Mouse (Mus musculus): ENCODE measurements around the gene Rgs7. TPM values are rescaled to one million over a fixed set of nuclear protein-coding genes. Genes with fewer than 3 reads are reported as not detected.

Gene Rgs7
- polyA plus RNA-seq, 1 experiment, result not detected

GRCm38 (mm10) chr1:175079819-175080608 lies 412.3 kb downstream of the Rgs7 start:
- no peaks in the 10 kb centered on the region for H3K9me3 ChIP-seq (replicated peaks; ENCODE audit: control insufficient read depth, insufficient read depth, low read length, poor library complexity, severe bottlenecking)
- H3K9ac ChIP-seq (ENCODE audit: low read depth, poor library complexity, severe bottlenecking), result no peak overlapping the region
- H3K36me3 ChIP-seq (ENCODE audit: control insufficient read depth, insufficient read depth, low read length, poor library complexity, severe bottlenecking), result no peaks in the 10 kb centered on the region
- no peaks in the 10 kb centered on the region for H3K4me1 ChIP-seq (ENCODE audit: control insufficient read depth, insufficient read depth, low read length)
- H3K27ac ChIP-seq (ENCODE audit: insufficient read depth, low read length), result no peak overlapping the region
- no peak for TF ChIP-seq POLR2A (IDR thresholded peaks at IDR 0.05; ENCODE audit: insufficient read depth, low read length)
- no peak for TF ChIP-seq CTCF (IDR thresholded peaks at IDR 0.05; ENCODE audit: low read depth, low read length)
- no peak for TF ChIP-seq EP300 (IDR thresholded peaks at IDR 0.05; ENCODE audit: insufficient read depth, low read depth, low read length)
- H3K4me3 ChIP-seq (ENCODE audit: low read depth, low read length), result no peak overlapping the region
- H3K27me3 ChIP-seq (ENCODE audit: control insufficient read depth, insufficient read depth, low read length, poor library complexity, severe bottlenecking), result no peaks in the 10 kb centered on the region

- Histone ChIP-seq H3K27me3 (ENCODE audit: control insufficient read depth, insufficient read depth, low read length, poor library complexity, severe bottlenecking) (no peaks in the 10 kb centered on the region), H3K9me3 (replicated peaks; ENCODE audit: control insufficient read depth, insufficient read depth, low read length, poor library complexity, severe bottlenecking) (no peaks in the 10 kb centered on the region), H3K4me3 (ENCODE audit: low read depth, low read length) (no peak overlapping the region), H3K9ac (ENCODE audit: low read depth, poor library complexity, severe bottlenecking) (no peak overlapping the region), H3K4me1 (ENCODE audit: control insufficient read depth, insufficient read depth, low read length) (no peaks in the 10 kb centered on the region), H3K36me3 (ENCODE audit: control insufficient read depth, insufficient read depth, low read length, poor library complexity, severe bottlenecking) (no peaks in the 10 kb centered on the region), H3K27ac (ENCODE audit: insufficient read depth, low read length) (no peak overlapping the region)
- TF ChIP-seq POLR2A (IDR thresholded peaks at IDR 0.05; ENCODE audit: insufficient read depth, low read length) (no peak), EP300 (IDR thresholded peaks at IDR 0.05; ENCODE audit: insufficient read depth, low read depth, low read length) (no peak), CTCF (IDR thresholded peaks at IDR 0.05; ENCODE audit: low read depth, low read length) (no peak)
Observed at GRCm38 (mm10) chr1:175073500-175074232, 418.6 kb downstream of the Rgs7 start.

GRCm38 (mm10) chr1:175069758-175070290 lies 422.5 kb downstream of the Rgs7 start:
- Histone ChIP-seq H3K9ac (ENCODE audit: low read depth, poor library complexity, severe bottlenecking) (no peak overlapping the region), H3K9me3 (replicated peaks; ENCODE audit: control insufficient read depth, insufficient read depth, low read length, poor library complexity, severe bottlenecking) (no peaks in the 10 kb centered on the region), H3K4me1 (ENCODE audit: control insufficient read depth, insufficient read depth, low read length) (no peaks in the 10 kb centered on the region), H3K36me3 (ENCODE audit: control insufficient read depth, insufficient read depth, low read length, poor library complexity, severe bottlenecking) (no peaks in the 10 kb centered on the region), H3K4me3 (ENCODE audit: low read depth, low read length) (no peak overlapping the region), H3K27me3 (ENCODE audit: control insufficient read depth, insufficient read depth, low read length, poor library complexity, severe bottlenecking) (no peaks in the 10 kb centered on the region), H3K27ac (ENCODE audit: insufficient read depth, low read length) (no peak overlapping the region)
- TF ChIP-seq EP300 (IDR thresholded peaks at IDR 0.05; ENCODE audit: insufficient read depth, low read depth, low read length) (no peak), POLR2A (IDR thresholded peaks at IDR 0.05; ENCODE audit: insufficient read depth, low read length) (no peak)

- Histone ChIP-seq H3K4me3 (ENCODE audit: low read depth, low read length) (no peak overlapping the region), H3K4me1 (ENCODE audit: control insufficient read depth, insufficient read depth, low read length) (no peaks in the 10 kb centered on the region), H3K27ac (ENCODE audit: insufficient read depth, low read length) (no peak overlapping the region), H3K36me3 (ENCODE audit: control insufficient read depth, insufficient read depth, low read length, poor library complexity, severe bottlenecking) (no peaks in the 10 kb centered on the region), H3K9me3 (replicated peaks; ENCODE audit: control insufficient read depth, insufficient read depth, low read length, poor library complexity, severe bottlenecking) (peaks cover 8% of the 10 kb centered on the region), H3K9ac (ENCODE audit: low read depth, poor library complexity, severe bottlenecking) (no peak overlapping the region), H3K27me3 (ENCODE audit: control insufficient read depth, insufficient read depth, low read length, poor library complexity, severe bottlenecking) (no peaks in the 10 kb centered on the region)
- no peak for TF ChIP-seq POLR2A (IDR thresholded peaks at IDR 0.05; ENCODE audit: insufficient read depth, low read length)
- no peak for TF ChIP-seq EP300 (IDR thresholded peaks at IDR 0.05; ENCODE audit: insufficient read depth, low read depth, low read length)
- no peak for TF ChIP-seq CTCF (IDR thresholded peaks at IDR 0.05; ENCODE audit: low read depth, low read length)
Observed at GRCm38 (mm10) chr1:175049121-175049520, 443.2 kb downstream of the Rgs7 start.

- peaks cover 20% of the 10 kb centered on the region for H3K9me3 ChIP-seq (replicated peaks; ENCODE audit: control insufficient read depth, insufficient read depth, low read length, poor library complexity, severe bottlenecking)
- H3K27ac ChIP-seq (ENCODE audit: insufficient read depth, low read length), result no peak overlapping the region
- no peak for TF ChIP-seq CTCF (IDR thresholded peaks at IDR 0.05; ENCODE audit: low read depth, low read length)
- TF ChIP-seq POLR2A (IDR thresholded peaks at IDR 0.05; ENCODE audit: insufficient read depth, low read length), result no peak
- H3K4me1 ChIP-seq (ENCODE audit: control insufficient read depth, insufficient read depth, low read length), result no peaks in the 10 kb centered on the region
- no peaks in the 10 kb centered on the region for H3K36me3 ChIP-seq (ENCODE audit: control insufficient read depth, insufficient read depth, low read length, poor library complexity, severe bottlenecking)
- H3K9ac ChIP-seq (ENCODE audit: low read depth, poor library complexity, severe bottlenecking), result no peak overlapping the region
- H3K27me3 ChIP-seq (ENCODE audit: control insufficient read depth, insufficient read depth, low read length, poor library complexity, severe bottlenecking), result no peaks in the 10 kb centered on the region
- no peak overlapping the region for H3K4me3 ChIP-seq (ENCODE audit: low read depth, low read length)
Observed at GRCm38 (mm10) chr1:175041167-175041817, 451.0 kb downstream of the Rgs7 start.
